Mouse (Mus musculus) right cerebral cortex, postnatal 14 days (tissue): ENCODE measurements at regions not wholly inside any gene's neighbourhood (a gene's known extent, or its start where the extent isn't known, plus 50 kb on each side); places are given as distances from the start of the nearest gene placed in this dataset.
A peak's percentile ranks its signal among the peaks of the same experiment; 100 is the strongest.
"Not testable (repeated sequence)": the region's sequence is repeated elsewhere in the genome, so short reads cannot be mapped to it uniquely, and the experiment has no call there.

Experiments used
- DNase-seq: peaks from one replicate; pipeline ENCODE4 v3.0.0; 2022

- DNase-seq, result no peak
Measured at GRCm38 (mm10) chr1:193510066-193510793, 140.1 kb upstream of the Camk1g start.

- DNase-seq, result no peak
Measured at GRCm38 (mm10) chr1:193508271-193508670, 138.2 kb upstream of the Camk1g start.

DNA sequence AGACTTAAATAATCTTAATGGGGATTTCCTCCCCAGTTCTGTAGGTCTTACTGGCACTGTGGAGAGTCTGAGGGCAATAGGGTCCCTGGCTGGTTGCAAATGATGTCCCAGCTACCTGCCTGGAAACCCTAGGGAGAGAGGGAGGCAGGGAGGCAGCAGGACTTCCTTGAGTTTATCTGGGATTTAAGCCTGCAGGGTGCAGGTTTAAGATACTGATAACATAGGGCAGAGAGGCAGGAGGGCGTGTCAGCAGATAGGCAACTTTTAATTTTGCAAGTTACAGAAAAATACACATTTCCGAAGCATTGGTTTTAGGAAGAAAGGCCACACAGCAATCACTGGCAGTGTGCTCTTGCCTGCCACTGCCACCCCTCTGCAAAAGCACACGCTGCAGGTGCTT is 136.9 kb upstream of the Camk1g start:
- no peak for DNase-seq

DNA sequence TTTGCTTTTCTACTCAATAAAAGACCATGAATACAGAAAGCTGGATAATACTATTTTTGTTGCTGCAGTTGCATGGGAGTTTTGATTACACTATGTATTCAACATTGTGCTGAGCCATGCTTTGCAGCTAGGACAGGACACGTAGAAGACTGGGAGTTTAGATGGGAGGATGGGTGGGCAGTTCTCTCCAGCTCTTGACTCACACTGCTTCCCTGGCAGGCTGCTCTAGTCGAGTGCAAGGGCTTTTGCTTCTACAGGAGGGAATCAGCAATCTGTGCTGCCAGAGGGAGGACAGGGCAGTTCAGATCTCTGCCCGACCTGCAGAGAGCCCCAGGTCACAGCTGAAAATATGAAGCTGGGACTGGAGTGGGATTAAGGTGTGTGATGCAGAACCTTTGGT is 135.3 kb upstream of the Camk1g start:
- DNase-seq, result no peak

- DNase-seq, result no peak
Measured at GRCm38 (mm10) chr1:193504611-193505010, 134.5 kb upstream of the Camk1g start.

- DNase-seq, result peak; percentile 68
Measured at GRCm38 (mm10) chr1:193503624-193504325, 133.7 kb upstream of the Camk1g start.

- DNase-seq, result no peak
Measured at GRCm38 (mm10) chr1:193496265-193497183, 126.4 kb upstream of the Camk1g start.

DNA sequence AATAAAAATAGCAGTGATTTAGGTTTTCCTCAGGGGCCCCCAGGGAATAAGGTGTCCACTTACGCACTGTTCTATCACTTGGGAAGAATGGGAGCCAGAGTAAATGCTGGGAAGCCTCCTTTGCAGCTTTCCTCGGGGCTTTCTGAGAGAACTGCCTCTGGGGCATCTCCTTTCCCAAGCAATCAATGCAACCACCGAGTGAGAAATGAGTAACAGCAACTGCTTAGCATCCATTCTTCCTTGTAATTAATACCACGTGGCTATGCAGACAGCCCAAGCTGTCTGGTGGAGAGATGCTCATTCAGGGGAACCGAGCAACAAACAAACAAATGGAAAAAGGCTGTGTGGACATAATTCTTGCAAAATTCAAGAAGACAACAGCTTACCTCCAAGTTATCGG is 117.9 kb upstream of the Camk1g start:
- no peak for DNase-seq

DNA sequence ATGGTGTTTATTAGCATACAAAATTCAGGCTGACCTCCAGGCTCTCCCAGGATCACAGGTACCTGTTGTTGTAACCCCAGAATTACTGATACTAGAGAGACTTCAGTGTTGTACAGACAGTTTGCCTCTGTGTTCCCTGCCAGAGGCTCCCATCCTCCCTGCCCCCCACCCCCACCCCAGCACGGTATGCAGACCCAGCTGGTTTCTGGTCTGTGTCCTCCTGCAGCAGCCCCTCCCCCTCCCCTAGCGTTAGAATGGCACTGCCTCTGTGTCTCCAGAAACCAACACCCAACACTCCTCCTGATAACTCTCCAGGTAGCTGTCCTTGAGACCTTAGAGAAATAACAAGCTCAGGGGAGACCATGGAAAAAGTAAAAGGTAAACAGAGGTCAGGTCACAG is 116.6 kb upstream of the Camk1g start:
- not testable (repeated sequence) for DNase-seq

DNA sequence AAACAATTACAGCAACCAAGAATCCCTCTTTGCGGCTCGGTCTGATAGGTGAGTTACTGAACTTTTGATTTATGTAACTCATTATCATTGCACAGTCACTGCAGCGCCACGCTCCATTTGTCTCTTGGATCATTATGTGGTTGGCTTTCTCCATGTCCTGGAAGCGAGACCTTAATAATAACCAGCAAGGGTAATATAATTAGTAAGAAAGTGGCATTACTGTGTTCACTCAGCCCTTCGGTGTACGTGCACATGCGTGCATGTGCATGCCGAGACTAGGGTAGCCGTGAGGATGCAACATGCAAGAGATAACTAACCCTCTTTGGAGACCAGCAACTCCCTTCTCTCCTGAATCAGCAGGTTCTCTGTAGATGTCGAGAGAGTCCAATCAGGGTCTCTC is 114.9 kb upstream of the Camk1g start:
- DNase-seq, result no peak

- DNase-seq, result no peak
Measured at GRCm38 (mm10) chr1:193477298-193477697, 107.2 kb upstream of the Camk1g start.

DNA sequence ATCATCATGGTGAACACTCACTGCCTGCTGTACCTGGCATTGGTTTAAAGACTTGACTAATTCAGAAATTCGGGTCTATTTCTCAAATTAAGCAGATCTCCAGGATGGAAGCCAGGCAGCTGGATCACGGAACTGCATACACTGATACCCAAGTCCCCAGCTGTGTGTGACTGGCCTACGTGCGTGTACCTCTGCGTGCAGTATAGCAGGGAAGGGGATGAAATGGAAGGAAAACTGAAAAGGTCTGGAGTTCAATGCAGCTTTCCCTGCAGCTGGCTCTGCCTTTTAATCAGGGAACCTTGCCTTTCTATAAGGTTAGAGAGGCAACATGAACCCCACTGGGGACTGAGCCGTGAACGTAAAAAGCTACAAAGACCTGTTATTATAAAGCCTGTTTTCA is 106.7 kb upstream of the Camk1g start:
- DNase-seq, result no peak

GRCm38 (mm10) chr1:193466306-193466705 is 96.2 kb upstream of the Camk1g start:
- no peak for DNase-seq

GRCm38 (mm10) chr1:193459735-193460134 is 89.6 kb upstream of the Camk1g start:
- no peak for DNase-seq

DNA sequence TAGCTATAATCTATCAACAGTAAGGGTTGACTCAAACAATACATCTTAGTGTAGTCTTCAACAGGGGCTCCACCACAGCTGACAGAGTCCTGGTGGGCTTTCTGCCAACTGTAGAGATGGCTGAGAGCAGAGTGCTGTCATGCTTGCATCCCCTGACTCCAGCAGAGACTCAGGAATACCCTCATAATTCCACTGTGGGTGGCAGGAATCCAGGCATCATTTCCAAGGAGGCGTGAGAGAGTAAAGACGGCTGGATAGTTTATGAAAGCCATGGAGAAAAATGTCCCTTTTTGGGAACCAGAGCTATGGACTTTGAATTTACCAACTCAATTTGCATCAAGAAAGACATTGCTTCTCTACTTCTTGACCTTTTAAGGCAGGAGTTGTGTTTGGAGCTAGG is 87.8 kb upstream of the Camk1g start:
- no peak for DNase-seq

- DNase-seq, result no peak
Measured at GRCm38 (mm10) chr1:193453654-193454053, 83.6 kb upstream of the Camk1g start.

DNA sequence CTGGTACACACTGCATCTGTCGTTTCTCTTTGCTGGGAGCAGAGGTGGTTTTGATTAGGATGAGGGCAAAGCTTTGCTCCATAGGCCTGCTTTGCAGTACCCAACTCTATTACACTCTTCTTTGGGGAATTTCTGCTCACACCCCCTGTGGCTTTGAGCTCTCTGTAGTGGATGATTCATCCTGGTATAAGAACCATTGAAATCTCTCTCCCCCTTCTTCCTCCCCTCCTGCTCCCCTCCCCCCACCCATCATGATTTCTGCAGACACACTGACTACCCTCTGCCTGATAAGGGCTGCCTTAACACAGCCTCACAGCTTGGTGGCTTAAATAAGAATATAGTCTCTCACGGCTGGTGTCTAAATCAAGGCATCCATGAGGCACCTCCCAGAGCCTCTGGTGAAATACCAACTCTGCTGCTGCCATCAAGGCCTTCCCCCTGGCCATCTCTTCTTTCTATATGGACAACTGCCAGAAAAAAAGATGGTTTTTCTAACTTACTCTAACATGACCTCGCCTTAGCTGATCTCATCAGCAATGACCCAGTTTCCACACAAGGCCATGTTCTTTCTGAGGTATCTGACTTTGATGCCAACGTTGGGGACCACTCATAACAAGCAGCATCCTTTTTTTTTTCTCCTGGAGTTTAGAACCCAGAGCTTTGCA is 81.5 kb upstream of the Camk1g start:
- no peak for DNase-seq

DNA sequence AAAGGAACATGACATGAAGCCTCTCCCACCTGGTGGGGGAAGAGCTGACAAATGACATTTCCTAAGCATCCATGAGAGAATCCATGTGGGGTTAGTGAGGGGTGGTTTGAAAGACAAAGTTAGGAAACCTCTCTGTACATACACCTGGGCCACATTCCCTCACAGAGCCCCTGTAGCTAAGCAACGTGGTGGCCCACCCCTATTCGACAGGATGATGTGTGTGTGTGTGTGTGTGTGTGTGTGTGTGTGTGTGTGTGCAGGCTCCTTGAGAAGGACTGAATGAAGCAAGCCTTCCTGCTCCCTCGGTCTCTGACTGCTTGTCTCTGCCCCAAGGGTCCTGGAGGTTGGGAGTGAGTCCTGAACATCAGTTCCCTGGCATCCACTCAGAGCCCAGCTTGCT is 80.7 kb upstream of the Camk1g start:
- DNase-seq, result no peak

DNA sequence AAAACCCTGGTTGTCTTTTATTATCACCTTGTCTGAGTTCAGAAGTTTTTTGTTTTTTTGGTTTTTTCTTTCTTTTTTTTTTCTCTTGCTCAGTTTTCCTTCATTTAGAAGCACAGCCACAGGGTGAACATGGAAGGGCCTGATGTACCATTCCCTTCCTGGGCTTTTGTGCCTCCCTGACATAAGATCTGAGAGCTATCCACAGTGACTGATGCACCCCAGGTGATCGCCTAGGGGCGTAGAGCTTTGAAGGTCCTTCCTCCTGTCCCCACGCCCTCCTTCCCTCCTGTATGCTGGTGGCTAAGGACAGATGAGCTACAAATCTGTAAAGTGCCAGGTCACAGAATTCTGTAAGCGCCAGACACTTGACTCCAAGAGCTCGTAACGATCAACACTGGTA is 80.1 kb upstream of the Camk1g start:
- no peak for DNase-seq

DNA sequence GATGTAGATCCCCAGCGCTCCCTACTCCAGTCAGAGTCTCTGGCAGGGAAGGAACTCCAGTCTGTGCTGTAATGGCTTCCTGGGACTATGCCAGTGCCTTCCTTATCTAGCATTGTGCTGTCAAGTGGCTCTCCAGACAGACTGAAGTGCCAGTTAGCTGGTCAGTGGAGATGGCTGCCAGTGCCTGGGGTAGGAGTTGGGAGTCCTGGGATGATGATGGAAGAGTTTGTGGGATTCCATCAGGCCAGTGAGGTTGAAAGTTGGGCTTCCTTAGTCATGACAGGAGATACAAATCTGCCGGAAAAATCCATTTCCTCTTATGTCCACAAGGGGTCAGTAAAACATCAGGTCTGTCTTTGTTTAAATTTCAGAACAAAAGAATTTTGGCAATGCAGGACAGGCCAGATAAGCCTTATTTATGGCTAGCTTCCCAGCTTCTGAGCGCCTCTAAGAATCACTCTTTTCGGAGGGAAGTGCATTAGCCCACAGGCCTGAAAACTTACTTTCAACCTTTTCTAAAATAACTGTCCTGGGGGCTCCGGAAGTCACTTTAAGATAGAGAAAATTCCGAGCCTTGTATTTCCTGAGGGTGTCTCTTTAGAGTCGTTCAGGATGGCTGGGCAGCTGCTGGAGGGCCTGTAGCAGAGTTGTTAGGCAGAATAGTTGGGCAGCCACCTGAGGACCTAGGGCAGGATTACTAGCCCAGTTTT is 79.5 kb upstream of the Camk1g start:
- peak; percentile 27 for DNase-seq

DNA sequence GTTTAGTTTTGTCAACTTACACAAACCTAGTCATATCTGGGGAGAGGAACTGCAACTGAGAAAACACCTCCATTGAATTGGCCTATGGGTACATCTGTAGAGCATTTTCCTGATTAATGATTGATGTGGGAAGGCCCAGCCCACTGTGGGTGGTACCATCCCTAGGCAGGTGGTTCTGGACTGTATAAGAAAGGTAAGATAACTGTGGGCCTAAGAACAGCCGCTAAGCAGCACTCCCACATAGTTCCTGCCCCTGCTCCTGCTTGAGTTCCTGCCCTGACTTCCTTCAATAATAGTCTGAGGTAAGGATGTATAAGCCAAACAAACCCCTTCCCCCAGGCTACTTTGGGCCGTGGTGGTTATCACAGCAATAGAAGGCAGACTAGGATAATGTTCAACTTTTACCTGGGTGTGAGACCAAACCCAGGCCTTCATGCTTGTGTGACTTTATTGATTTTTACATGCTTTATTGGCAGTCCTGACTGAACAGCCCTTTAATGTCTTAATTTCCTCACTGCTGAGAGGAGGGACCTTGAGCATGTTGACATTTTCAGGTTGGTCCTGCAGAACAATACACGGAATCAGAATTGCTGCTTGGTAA is 78.8 kb upstream of the Camk1g start:
- DNase-seq, result no peak

DNA sequence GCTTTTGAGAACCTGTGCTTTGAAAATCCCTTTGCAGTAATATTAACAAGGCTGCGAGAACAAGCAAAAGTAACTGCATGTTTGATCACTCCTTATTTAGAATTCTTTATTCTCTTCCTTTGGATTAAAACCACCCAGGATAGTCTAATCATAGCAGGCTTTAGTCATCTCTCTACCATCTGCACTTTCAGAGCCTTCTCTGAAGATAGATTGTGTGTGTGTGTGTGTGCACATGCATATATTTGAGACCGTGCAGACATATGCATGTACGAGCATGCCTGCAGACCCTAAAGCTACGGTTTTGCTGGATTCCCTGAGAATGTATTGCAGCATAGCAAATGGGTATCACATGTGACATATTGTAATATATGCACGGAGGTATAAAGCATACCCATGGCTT is 77.5 kb upstream of the Camk1g start:
- no peak for DNase-seq
